Mouse (Mus musculus): ENCODE measurements around the gene Scimp.

- no peak for TF ChIP-seq POLR2A (IDR thresholded peaks at IDR 0.05; ENCODE audit: insufficient read depth, low read depth, low read length)
- TF ChIP-seq CTCF (IDR thresholded peaks at IDR 0.05) = no peak
Measured at GRCm38 (mm10) chr11:70805641-70806175, 6.7 kb downstream of the Scimp start.
